Comparison of ENCODE assay signal across 7 mouse cellular contexts in genomic region chr12:29530241-29530725, GRCm38 (mm10). TPM values are rescaled to one million over a fixed set of nuclear protein-coding genes. Genes with fewer than 3 reads are reported as not detected.
A peak's percentile ranks its signal among the peaks of the same experiment; 100 is the strongest.
DNase-seq lines count a peak whose midpoint lies in the region; ATAC-seq and TF ChIP-seq lines count a peak whose summit lies in the region.

No protein-coding gene starts in this region.

- TF ChIP-seq EP300 in lung, postnatal 0 days (IDR thresholded peaks at IDR 0.05), result no peak

- no peak for ATAC-seq in lung, postnatal 0 days
- ATAC-seq in forebrain, embryonic 15.5 days (replicated peaks), result no peak
- peak; percentile 10; the same call in 1 of the 2 replicates for ATAC-seq in midbrain, embryonic 14.5 days (ENCODE audit: low FRiP score, low TSS enrichment)
- ATAC-seq in frontal cortex, adult (ENCODE audit: low TSS enrichment), result no peak

- H3K9me3 ChIP-seq in lung, postnatal 0 days (ENCODE audit: low read length), result no peaks in the 10 kb centered on the region
- no peaks in the 10 kb centered on the region for H3K9me3 ChIP-seq in forebrain, embryonic 15.5 days
- H3K9me3 ChIP-seq in midbrain, embryonic 14.5 days (ENCODE audit: control insufficient read depth, low read length), result no peaks in the 10 kb centered on the region

- H3K4me1 ChIP-seq in lung, postnatal 0 days (ENCODE audit: insufficient read depth, low read depth, low read length), result no peaks in the 10 kb centered on the region
- H3K4me1 ChIP-seq in forebrain, embryonic 15.5 days, result peaks cover 25% of the 10 kb centered on the region
- peaks cover 35% of the 10 kb centered on the region for H3K4me1 ChIP-seq in midbrain, embryonic 14.5 days (ENCODE audit: control insufficient read depth, insufficient read depth, low read length)

- H3K4me2 ChIP-seq in lung, postnatal 0 days (replicated peaks; ENCODE audit: low read depth, low read length), result no peak overlapping the region
- H3K4me2 ChIP-seq in forebrain, embryonic 15.5 days (replicated peaks), result peak overlapping the region; percentile 44
- H3K4me2 ChIP-seq in midbrain, embryonic 14.5 days (ENCODE audit: low read length), result peak overlapping the region; percentile 71

- peak; percentile 19 for DNase-seq in lung, postnatal 0 days (ENCODE audit: low spot score)
- DNase-seq in lung, postnatal 25 days (ENCODE audit: low spot score), result no peak
- DNase-seq in cerebellum, adult 8-10 months, result peak; percentile 59
- peak; percentile 84 for DNase-seq in midbrain, embryonic 14.5 days
- no peak for DNase-seq in frontal cortex, postnatal 25 days (ENCODE audit: low spot score in 2 of 2)

- 13% methylated on average over 6 of the region's 6 CpGs for WGBS in lung, postnatal 0 days
- 0% methylated on average over 6 of the region's 6 CpGs for WGBS in forebrain, embryonic 15.5 days
- WGBS in midbrain, embryonic 14.5 days, result 0% methylated on average over 6 of the region's 6 CpGs

- H3K27me3 ChIP-seq in lung, postnatal 0 days (replicated peaks; ENCODE audit: insufficient read depth, low read length), result no peaks in the 10 kb centered on the region; the same call in 1 of the 2 replicates
- no peaks in the 10 kb centered on the region for H3K27me3 ChIP-seq in forebrain, embryonic 15.5 days
- no peaks in the 10 kb centered on the region for H3K27me3 ChIP-seq in midbrain, embryonic 14.5 days (ENCODE audit: control insufficient read depth, insufficient read depth, low read length)

- no peaks in the 10 kb centered on the region for H3K36me3 ChIP-seq in lung, postnatal 0 days (ENCODE audit: insufficient read depth, low read length)
- H3K36me3 ChIP-seq in forebrain, embryonic 15.5 days, result no peaks in the 10 kb centered on the region
- H3K36me3 ChIP-seq in midbrain, embryonic 14.5 days (ENCODE audit: control insufficient read depth, insufficient read depth, low read length), result no peaks in the 10 kb centered on the region

- no peak overlapping the region for H3K9ac ChIP-seq in lung, postnatal 0 days (replicated peaks; ENCODE audit: low read depth)
- H3K9ac ChIP-seq in forebrain, embryonic 15.5 days (replicated peaks), result peak overlapping the region; percentile 59
- peak overlapping the region; percentile 79 for H3K9ac ChIP-seq in midbrain, embryonic 14.5 days (replicated peaks; ENCODE audit: low read length)

- no peak overlapping the region for H3K27ac ChIP-seq in lung, postnatal 0 days (ENCODE audit: low read length)
- peak overlapping the region; percentile 95 for H3K27ac ChIP-seq in forebrain, embryonic 15.5 days (replicated peaks)
- H3K27ac ChIP-seq in midbrain, embryonic 14.5 days (replicated peaks; ENCODE audit: low read depth, low read length), result peak overlapping the region; percentile 98

- no peak for TF ChIP-seq CTCF in lung, postnatal 0 days (IDR thresholded peaks at IDR 0.05)

- H3K4me3 ChIP-seq in lung, postnatal 0 days (ENCODE audit: low read depth, low read length), result no peak overlapping the region
- peak overlapping the region; percentile 44 for H3K4me3 ChIP-seq in forebrain, embryonic 15.5 days
- peak overlapping the region; percentile 50 for H3K4me3 ChIP-seq in midbrain, embryonic 14.5 days (replicated peaks; ENCODE audit: low read depth, low read length)

RNA-seq across cellular contexts. Expression of gene Myt1l, which starts 2.1 kb away (rescaled TPM):
- not detected in 2 replicates for polyA plus RNA-seq in lung, postnatal 0 days (2015; fragmentation: Nextera tagmentation; extraction: Ambion mirVana)
- polyA plus RNA-seq in forebrain, embryonic 15.5 days (2015; fragmentation: Nextera tagmentation; extraction: Ambion mirVana), result 246 and 254 TPM in 2 replicates
- polyA plus RNA-seq in midbrain, embryonic 14.5 days (2014; fragmentation: Nextera tagmentation; extraction: Ambion mirVana), result 250 and 257 TPM in 2 replicates

Comparison
In these comparisons a context has a peak if more than half of its experiments do, and no peak if none do; other contexts are left out.
1. DNase-seq: peak in lung, postnatal 0 days (single experiment), cerebellum, adult 8-10 months (single experiment) and midbrain, embryonic 14.5 days (single experiment); none in lung, postnatal 25 days (single experiment) and frontal cortex, postnatal 25 days (0 of 2).
2. RNA of gene Myt1l, which starts 2.1 kb away (polyA plus RNA-seq): 246 to 254 TPM in forebrain, embryonic 15.5 days and 250 to 257 TPM in midbrain, embryonic 14.5 days; not detected in lung, postnatal 0 days; every median in the first group is over 100 times any median in the second.